Mouse (Mus musculus): Measurements from ENCODE around the gene Als2cl.

GRCm38 (mm10) chr9:110909371-110909967, 29.8 kb downstream of the Als2cl start:
- TF ChIP-seq CTCF (IDR thresholded peaks at IDR 0.05; ENCODE audit: borderline replicate concordance, insufficient read depth, low read length) (no peak), POLR2A (IDR thresholded peaks at IDR 0.05; ENCODE audit: low read depth, low read length) (no peak)

Data from embryonic fibroblast, embryonic 13.5 days (primary cell).